ENCODE assay signal across 18 mouse cellular contexts in the genomic region with DNA sequence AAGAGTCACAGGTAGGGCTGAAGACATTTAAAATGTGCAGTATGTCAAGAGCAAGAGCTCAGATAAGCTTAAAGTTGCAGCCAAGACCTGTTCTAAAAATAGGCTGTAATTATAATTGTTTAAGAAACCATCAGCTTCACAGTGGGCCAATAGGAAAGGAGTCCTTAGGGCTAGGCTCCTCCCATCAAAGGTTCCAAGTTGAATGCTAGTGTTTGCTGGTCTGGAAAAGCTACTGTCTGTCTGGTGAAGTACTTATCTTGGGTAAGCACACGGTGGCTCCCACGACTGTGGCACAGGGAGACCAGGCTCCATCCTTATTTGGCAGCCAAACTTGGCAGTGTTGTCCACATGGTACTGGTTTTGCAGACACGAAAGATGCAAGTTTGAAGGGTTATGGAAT. TPM values are rescaled to one million over a fixed set of nuclear protein-coding genes. Genes with fewer than 3 reads are reported as not detected.
DNase-seq lines count a peak whose midpoint lies in the region; ATAC-seq and TF ChIP-seq lines count a peak whose summit lies in the region.
"Had no signal": no experiment of that assay in that cellular context is flagged by ENCODE, and none has a peak within 500 bp of the region (broad histone marks: within the 10 kb centered on the region; RNA-seq: fewer than 3 reads in every experiment).

No protein-coding gene starts in this region.

- peaks cover 13 to 40% of the 10 kb centered on the region in 2 experiments for H3K4me1 ChIP-seq in heart, embryonic 14.5 days (ENCODE audit: control insufficient read depth in 2 of 2, insufficient read depth in 2 of 2, low read length in 2 of 2)
- no peaks in the 10 kb centered on the region for H3K4me1 ChIP-seq in stomach, embryonic 14.5 days (ENCODE audit: control insufficient read depth, insufficient read depth, low read length)
- no peaks in the 10 kb centered on the region for H3K4me1 ChIP-seq in stomach, postnatal 0 days (replicated peaks; ENCODE audit: control insufficient read depth, insufficient read depth)
- H3K4me1 ChIP-seq in liver, embryonic 15.5 days (replicated peaks) = peaks cover 81% of the 10 kb centered on the region
- H3K4me1 ChIP-seq in stomach, embryonic 16.5 days (ENCODE audit: control insufficient read depth, insufficient read depth, low read length) = 0 out of 2 replicates have a peak, but pooled peaks cover 3% of the 10 kb centered on the region
- H3K4me1 ChIP-seq: embryonic facial prominence, embryonic 12.5 days; limb, embryonic 13.5 days had no signal

- no peak overlapping the region for H3K9ac ChIP-seq in heart, embryonic 14.5 days (ENCODE audit: low read length)
- H3K9ac ChIP-seq in stomach, embryonic 14.5 days (replicated peaks; ENCODE audit: low read depth, low read length) = no peak overlapping the region
- H3K9ac ChIP-seq in stomach, postnatal 0 days (ENCODE audit: low read length) = no peak overlapping the region
- peak overlapping the region; percentile 7; the same call in 1 of the 2 replicates for H3K9ac ChIP-seq in liver, embryonic 15.5 days
- H3K9ac ChIP-seq in stomach, embryonic 16.5 days (ENCODE audit: low read length) = no peak overlapping the region
- H3K9ac ChIP-seq: embryonic facial prominence, embryonic 12.5 days; heart, embryonic 12.5 days; limb, embryonic 13.5 days had no signal

- no peaks in the 10 kb centered on the region for H3K9me3 ChIP-seq in heart, embryonic 14.5 days (ENCODE audit: control insufficient read depth, low read length)
- H3K9me3 ChIP-seq in stomach, embryonic 14.5 days (ENCODE audit: control insufficient read depth, low read depth, low read length) = no peaks in the 10 kb centered on the region
- H3K9me3 ChIP-seq in stomach, postnatal 0 days (ENCODE audit: control insufficient read depth, low read length) = no peaks in the 10 kb centered on the region
- H3K9me3 ChIP-seq in liver, embryonic 15.5 days (replicated peaks) = no peaks in the 10 kb centered on the region
- no peaks in the 10 kb centered on the region for H3K9me3 ChIP-seq in stomach, embryonic 16.5 days (replicated peaks; ENCODE audit: control insufficient read depth, low read length)
- H3K9me3 ChIP-seq: embryonic facial prominence, embryonic 12.5 days; heart, embryonic 12.5 days; limb, embryonic 13.5 days had no signal

- ATAC-seq in heart, embryonic 14.5 days (ENCODE audit: insufficient number of reproducible peaks, insufficient read depth, low FRiP score, low read depth) = no peak
- ATAC-seq in stomach, embryonic 14.5 days (ENCODE audit: insufficient number of reproducible peaks, insufficient read depth, low FRiP score, low read depth) = peak; percentile 37; the same call in 1 of the 2 replicates
- ATAC-seq in stomach, postnatal 0 days (ENCODE audit: low FRiP score, low TSS enrichment) = no peak
- ATAC-seq in liver, embryonic 15.5 days (ENCODE audit: insufficient read depth) = peak; percentile 74
- 0 out of 2 replicates have a peak, but pooled peaks have one; percentile 53 for ATAC-seq in stomach, embryonic 16.5 days (ENCODE audit: insufficient read depth, low FRiP score)
- ATAC-seq: forebrain, embryonic 16.5 days had no signal

- H3K4me2 ChIP-seq in heart, embryonic 14.5 days (ENCODE audit: low read length) = no peak overlapping the region
- no peak overlapping the region for H3K4me2 ChIP-seq in stomach, embryonic 14.5 days (replicated peaks; ENCODE audit: low read depth, low read length)
- H3K4me2 ChIP-seq in stomach, postnatal 0 days (replicated peaks; ENCODE audit: low read depth) = no peak overlapping the region
- H3K4me2 ChIP-seq in liver, embryonic 15.5 days = peak overlapping the region; percentile 78
- H3K4me2 ChIP-seq in stomach, embryonic 16.5 days (ENCODE audit: low read depth, low read length) = no peak overlapping the region
- H3K4me2 ChIP-seq: embryonic facial prominence, embryonic 12.5 days; heart, embryonic 12.5 days; limb, embryonic 13.5 days; midbrain, embryonic 11.5 days had no signal

- intact Hi-C loops in heart, postnatal 36 days (cut with DNase I) = no loop called here

- no peak for DNase-seq in heart, postnatal 36 days
- no peak for DNase-seq in stomach, postnatal 0 days (ENCODE audit: low spot score)
- DNase-seq in neural tube, embryonic 10.5 days (ENCODE audit: extremely low spot score, low spot score) = no peak
- no peak for DNase-seq in kidney, postnatal 4 days
- DNase-seq: cerebellum, postnatal 10 days; kidney, adult 11 months; kidney, postnatal 36 days; layer of hippocampus, postnatal 36 days; thymus, postnatal 36 days had no signal

- TF ChIP-seq EP300 in stomach, postnatal 0 days (optimal IDR thresholded peaks at IDR 0.05) = no peak

- WGBS in heart, embryonic 14.5 days = 21% methylated on average over 3 of the region's 3 CpGs
- 66% methylated on average over 3 of the region's 3 CpGs for WGBS in stomach, embryonic 14.5 days
- WGBS in stomach, postnatal 0 days = 41% methylated on average over 3 of the region's 3 CpGs
- 18% methylated on average over 3 of the region's 3 CpGs for WGBS in liver, embryonic 15.5 days (ENCODE audit: insufficient replicate concordance)
- WGBS in stomach, embryonic 16.5 days = 48% methylated on average over 3 of the region's 3 CpGs

- no peak overlapping the region for H3K4me3 ChIP-seq in heart, embryonic 14.5 days (ENCODE audit: control insufficient read depth in 1 of 2, insufficient read depth in 1 of 2, low read depth in 1 of 2, low read length in 2 of 2)
- H3K4me3 ChIP-seq in stomach, embryonic 14.5 days (ENCODE audit: low read depth, low read length) = no peak overlapping the region
- no peak overlapping the region for H3K4me3 ChIP-seq in stomach, postnatal 0 days (ENCODE audit: low read depth, low read length)
- no peak overlapping the region for H3K4me3 ChIP-seq in liver, embryonic 15.5 days (replicated peaks)
- H3K4me3 ChIP-seq in stomach, embryonic 16.5 days (replicated peaks; ENCODE audit: low read length) = no peak overlapping the region
- H3K4me3 ChIP-seq: embryonic facial prominence, embryonic 12.5 days; heart, embryonic 12.5 days; limb, embryonic 13.5 days had no signal

- no peak for TF ChIP-seq CTCF in stomach, postnatal 0 days (IDR thresholded peaks at IDR 0.05; ENCODE audit: low read depth)

- H3K27me3 ChIP-seq in heart, embryonic 14.5 days (ENCODE audit: control insufficient read depth, insufficient read depth, low read length) = no peaks in the 10 kb centered on the region
- no peaks in the 10 kb centered on the region for H3K27me3 ChIP-seq in stomach, embryonic 14.5 days (ENCODE audit: control insufficient read depth, insufficient read depth, low read length)
- H3K27me3 ChIP-seq in stomach, postnatal 0 days (ENCODE audit: control insufficient read depth, insufficient read depth, low read length) = no peaks in the 10 kb centered on the region
- H3K27me3 ChIP-seq in liver, embryonic 15.5 days = no peaks in the 10 kb centered on the region
- H3K27me3 ChIP-seq in stomach, embryonic 16.5 days (ENCODE audit: control insufficient read depth, insufficient read depth, low read length) = no peaks in the 10 kb centered on the region
- H3K27me3 ChIP-seq: embryonic facial prominence, embryonic 12.5 days; heart, embryonic 12.5 days; limb, embryonic 13.5 days had no signal

- H3K27ac ChIP-seq in heart, embryonic 14.5 days (replicated peaks in 1 of 2; ENCODE audit: control insufficient read depth in 1 of 2, insufficient read depth in 1 of 2, low read depth in 2 of 2, low read length in 2 of 2) = peak overlapping the region; percentile 37; a peak in 3 of 4 replicates
- no peak overlapping the region for H3K27ac ChIP-seq in stomach, embryonic 14.5 days (ENCODE audit: low read length)
- no peak overlapping the region for H3K27ac ChIP-seq in stomach, postnatal 0 days (replicated peaks)
- peak overlapping the region; percentile 100 for H3K27ac ChIP-seq in liver, embryonic 15.5 days (replicated peaks)
- no peak overlapping the region for H3K27ac ChIP-seq in stomach, embryonic 16.5 days (ENCODE audit: low read length)
- H3K27ac ChIP-seq: embryonic facial prominence, embryonic 12.5 days; limb, embryonic 13.5 days had no signal

- no peaks in the 10 kb centered on the region for H3K36me3 ChIP-seq in heart, embryonic 14.5 days (ENCODE audit: control insufficient read depth, insufficient read depth, low read length)
- H3K36me3 ChIP-seq in stomach, embryonic 14.5 days (ENCODE audit: control insufficient read depth, insufficient read depth, low read length) = no peaks in the 10 kb centered on the region
- H3K36me3 ChIP-seq in stomach, postnatal 0 days (ENCODE audit: control insufficient read depth, insufficient read depth, low read length) = no peaks in the 10 kb centered on the region
- H3K36me3 ChIP-seq in liver, embryonic 15.5 days (replicated peaks) = no peaks in the 10 kb centered on the region
- H3K36me3 ChIP-seq in stomach, embryonic 16.5 days (ENCODE audit: control insufficient read depth, insufficient read depth, low read length) = no peaks in the 10 kb centered on the region
- H3K36me3 ChIP-seq: embryonic facial prominence, embryonic 12.5 days; heart, embryonic 12.5 days; limb, embryonic 13.5 days had no signal

RNA-seq across cellular contexts. Expression of gene Dek, which starts 6.9 kb away (rescaled TPM):
- polyA plus RNA-seq in heart, embryonic 14.5 days (2014; fragmentation: Nextera tagmentation; extraction: Ambion mirVana) = 130 and 132 TPM in 2 replicates
- total RNA-seq in heart, postnatal 36 days (2021) = 10 to 100 TPM; 32.4 to 38.7 TPM
- 271 and 280 TPM in 2 replicates for polyA plus RNA-seq in stomach, embryonic 14.5 days (2014; fragmentation: Nextera tagmentation; extraction: Ambion mirVana)
- 114 and 133 TPM in 2 replicates for polyA plus RNA-seq in stomach, postnatal 0 days (2015; fragmentation: Nextera tagmentation; extraction: Ambion mirVana)
- polyA plus RNA-seq in liver, embryonic 15.5 days (2015; fragmentation: Nextera tagmentation; extraction: Ambion mirVana) = 317 and 361 TPM in 2 replicates
- 164 and 199 TPM in 2 replicates for polyA plus RNA-seq in stomach, embryonic 16.5 days (2015; fragmentation: Nextera tagmentation; extraction: Ambion mirVana)

RNA-seq across cellular contexts. Expression of gene Rnf144b, which starts 9.5 kb away (rescaled TPM):
- 2.3 and 2.6 TPM in 2 replicates for polyA plus RNA-seq in heart, embryonic 14.5 days (2014; fragmentation: Nextera tagmentation; extraction: Ambion mirVana)
- 10 to 100 TPM; 15.2 to 34.7 TPM for total RNA-seq in heart, postnatal 36 days (2021)
- 1.5 and 2.0 TPM in 2 replicates for polyA plus RNA-seq in stomach, embryonic 14.5 days (2014; fragmentation: Nextera tagmentation; extraction: Ambion mirVana)
- polyA plus RNA-seq in stomach, postnatal 0 days (2015; fragmentation: Nextera tagmentation; extraction: Ambion mirVana) = 3.7 and 4.0 TPM in 2 replicates
- polyA plus RNA-seq in liver, embryonic 15.5 days (2015; fragmentation: Nextera tagmentation; extraction: Ambion mirVana) = 1.8 and 2.1 TPM in 2 replicates
- polyA plus RNA-seq in stomach, embryonic 16.5 days (2015; fragmentation: Nextera tagmentation; extraction: Ambion mirVana) = 3.1 and 3.4 TPM in 2 replicates

Comparison
In these comparisons a context has a peak if more than half of its experiments do, and no peak if none do; other contexts are left out.
1. ATAC-seq: peak in stomach, embryonic 14.5 days (single experiment), liver, embryonic 15.5 days (single experiment) and stomach, embryonic 16.5 days (single experiment); none in heart, embryonic 14.5 days (single experiment) and stomach, postnatal 0 days (single experiment).
2. H3K27ac ChIP-seq: peak in heart, embryonic 14.5 days (2 of 2) and liver, embryonic 15.5 days (single experiment); none in stomach, embryonic 14.5 days (single experiment), stomach, postnatal 0 days (single experiment) and stomach, embryonic 16.5 days (single experiment).